Mouse (Mus musculus): Measurements from ENCODE around the gene Grin2b.

Gene Grin2b

DNA sequence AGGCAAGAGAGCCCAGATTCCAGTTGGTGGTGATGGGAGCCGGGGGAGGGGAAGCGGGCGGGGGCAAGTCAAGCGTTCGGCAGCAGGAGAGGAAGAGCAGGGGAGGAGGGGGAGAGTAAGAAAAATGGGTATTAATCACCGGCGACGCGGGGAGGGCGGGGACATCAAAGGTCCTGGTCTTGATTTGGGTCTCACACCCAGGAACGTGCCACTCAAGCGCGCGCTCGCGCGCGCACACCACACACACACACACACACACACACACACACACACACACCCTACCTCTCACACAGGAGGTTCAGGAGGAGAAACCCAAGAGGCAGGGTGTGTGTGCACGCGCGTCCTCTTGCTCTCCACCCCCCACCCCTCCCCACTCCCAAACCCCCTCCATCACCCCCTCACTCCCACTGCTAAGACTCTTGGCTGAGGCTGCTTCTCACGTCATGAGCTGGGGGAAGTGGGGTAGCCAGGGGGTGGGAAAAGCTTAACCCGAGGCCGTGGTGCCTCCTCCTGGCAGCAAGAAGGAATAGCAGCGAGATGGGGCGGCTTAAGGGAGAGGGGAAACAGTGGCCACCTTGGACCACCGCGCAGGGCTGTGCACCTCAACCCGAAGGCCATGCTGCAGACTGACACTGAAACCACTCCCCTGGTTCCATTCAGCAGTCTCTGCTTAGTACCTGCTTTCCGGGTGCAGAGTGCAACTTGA lies at the start of gene Grin2b:
TSS of gene Grin2b (minus strand) at position 321 of the 706 bp plus-strand sequence.
- DNase-seq (ENCODE audit: low read depth in 2 of 2, low spot score in 2 of 2) = no peak

DNA sequence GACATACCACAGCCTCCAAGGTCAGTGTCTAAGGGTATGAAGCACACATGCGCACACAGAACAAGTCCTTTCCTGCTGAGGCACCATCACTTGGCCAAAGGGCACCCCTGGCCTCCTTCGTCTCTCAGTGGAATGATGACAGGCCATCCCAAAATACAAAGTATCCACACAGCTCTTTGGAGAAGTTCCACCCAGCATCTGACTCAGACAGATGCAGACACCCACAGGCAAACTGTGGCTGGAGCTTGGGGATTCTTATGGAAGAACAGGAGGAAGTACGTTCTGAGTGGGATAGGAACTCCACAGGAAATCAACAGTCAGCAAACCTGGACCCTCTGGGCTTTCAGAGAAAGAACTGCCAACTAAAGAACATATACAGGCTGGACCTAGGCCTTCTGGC lies 48.6 kb upstream of the Grin2b start:
- no peak for DNase-seq (ENCODE audit: low read depth in 2 of 2, low spot score in 2 of 2)

DNA sequence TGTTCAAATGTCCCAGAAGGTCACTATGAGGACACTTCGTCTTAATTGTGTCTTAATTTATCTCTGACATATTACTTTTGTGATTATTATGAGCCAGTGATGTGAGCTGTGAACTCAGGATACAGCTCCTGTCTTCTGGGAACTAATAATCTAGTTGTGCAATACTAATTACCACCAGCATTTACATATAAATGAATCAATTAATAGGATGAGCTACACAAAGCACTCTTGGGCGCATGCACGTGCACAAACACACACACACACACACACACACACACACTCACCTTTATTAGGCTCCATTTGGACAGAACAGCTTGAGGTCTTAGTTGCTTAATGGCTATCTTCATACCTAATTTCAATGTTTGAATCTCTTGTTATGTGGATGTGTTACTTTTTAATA lies 37.1 kb upstream of the Grin2b start:
- no peak for DNase-seq (ENCODE audit: low read depth in 2 of 2, low spot score in 2 of 2)

DNA sequence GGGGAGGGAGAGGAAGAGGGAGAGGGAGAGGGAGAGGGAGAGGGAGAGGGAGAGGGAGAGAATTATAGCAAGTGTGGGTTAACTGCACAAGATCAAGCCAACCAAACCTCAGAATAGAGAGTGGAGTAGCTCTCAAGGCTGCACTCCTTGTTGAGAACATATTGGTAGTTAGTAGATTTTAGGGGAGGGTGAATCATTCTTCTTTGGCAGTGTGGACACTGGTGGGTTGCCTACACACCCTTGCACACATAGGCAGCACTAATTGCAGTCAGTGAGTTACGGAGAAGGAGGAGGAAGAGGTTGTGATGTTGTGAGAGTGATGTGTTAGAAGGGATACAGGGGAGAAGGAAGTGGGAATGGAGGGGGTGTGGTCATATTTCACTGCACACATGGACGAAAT lies 26.5 kb upstream of the Grin2b start:
- DNase-seq (ENCODE audit: low read depth in 2 of 2, low spot score in 2 of 2) = no peak

DNA sequence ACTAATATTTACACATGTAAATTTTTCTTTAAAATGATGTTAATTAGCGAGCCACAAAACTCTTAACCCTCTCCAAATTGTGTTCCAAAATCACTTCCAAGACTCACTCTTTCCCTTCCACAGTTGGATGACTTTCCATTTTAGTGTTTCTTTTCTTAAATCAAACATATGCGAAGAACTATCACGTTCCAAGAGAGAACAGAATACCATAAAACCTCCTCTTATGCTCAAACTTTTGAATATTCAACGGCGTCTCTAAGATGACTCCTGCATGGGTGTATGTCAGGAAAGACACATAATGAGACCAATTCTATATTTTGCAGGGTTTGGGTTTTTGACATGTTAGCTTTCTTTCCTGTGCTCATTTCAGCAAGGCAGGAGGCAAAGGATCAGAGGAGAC lies 21.3 kb upstream of the Grin2b start:
- DNase-seq (ENCODE audit: low read depth in 2 of 2, low spot score in 2 of 2) = no peak

DNA sequence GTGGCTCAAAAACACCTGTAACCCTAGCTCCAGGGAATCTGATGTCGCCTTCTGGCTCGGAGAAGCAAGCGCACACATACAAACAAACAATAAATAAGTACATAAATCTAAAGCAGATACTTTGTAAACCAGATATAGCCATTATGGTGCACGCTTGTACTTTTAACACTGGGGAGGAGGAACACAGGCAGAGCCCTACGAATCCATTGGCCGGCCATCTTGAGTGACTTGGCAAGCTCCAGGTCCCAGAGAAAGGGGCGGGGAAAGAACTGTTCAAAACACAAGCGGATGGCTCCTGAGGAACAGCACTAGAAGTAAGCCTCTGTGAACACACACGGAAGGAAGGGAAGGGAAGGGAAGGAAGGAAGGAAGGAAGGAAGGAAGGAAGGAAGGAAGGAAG lies 4.8 kb upstream of the Grin2b start:
- DNase-seq (ENCODE audit: low read depth in 2 of 2, low spot score in 2 of 2) = no peak

DNA sequence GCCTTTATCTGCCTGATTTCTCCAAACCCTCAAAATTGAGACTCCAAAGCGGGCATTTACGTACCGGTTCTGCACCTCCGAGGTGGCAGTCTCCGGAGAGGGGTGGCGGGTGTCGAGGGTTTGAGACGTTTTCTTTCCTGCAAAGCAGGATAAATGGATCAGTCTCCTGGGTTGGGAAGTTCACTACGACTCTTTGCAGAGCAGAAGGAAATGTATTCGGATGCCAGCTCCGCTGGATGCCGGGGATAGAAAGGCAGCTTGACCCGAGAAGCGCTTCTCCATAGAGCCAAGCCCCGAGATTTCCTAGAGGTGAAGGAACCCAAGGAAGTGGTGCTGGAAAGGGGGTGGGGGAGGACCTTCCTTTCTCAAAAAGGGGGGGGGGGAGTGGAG lies 515 bp downstream of the Grin2b start:
- DNase-seq (ENCODE audit: low read depth in 2 of 2, low spot score in 2 of 2) = no peak

DNA sequence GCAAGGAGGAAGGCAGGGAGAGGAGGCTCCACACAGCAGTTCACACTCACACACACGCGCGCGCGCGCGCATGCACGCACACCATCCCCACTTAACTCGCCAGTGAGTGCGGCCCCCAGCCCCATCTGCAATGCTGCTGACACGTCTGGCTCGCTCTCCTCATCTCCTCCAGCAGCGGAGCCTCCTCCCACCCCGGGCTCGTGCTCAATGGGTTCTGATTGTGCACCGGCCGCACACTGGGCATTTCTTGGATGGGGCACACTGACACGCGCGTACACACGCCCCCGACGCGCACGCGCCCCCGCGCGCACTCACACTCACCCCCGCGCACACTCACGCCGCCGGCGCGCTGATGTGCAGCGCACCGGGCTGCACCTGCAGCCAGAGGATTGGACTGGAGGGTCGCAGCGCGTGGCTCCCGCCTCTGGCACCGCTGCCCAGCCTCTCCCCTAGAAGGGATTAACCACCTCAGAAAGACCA lies 1.1 kb downstream of the Grin2b start:
- DNase-seq (ENCODE audit: low read depth in 2 of 2, low spot score in 2 of 2) = no peak

DNA sequence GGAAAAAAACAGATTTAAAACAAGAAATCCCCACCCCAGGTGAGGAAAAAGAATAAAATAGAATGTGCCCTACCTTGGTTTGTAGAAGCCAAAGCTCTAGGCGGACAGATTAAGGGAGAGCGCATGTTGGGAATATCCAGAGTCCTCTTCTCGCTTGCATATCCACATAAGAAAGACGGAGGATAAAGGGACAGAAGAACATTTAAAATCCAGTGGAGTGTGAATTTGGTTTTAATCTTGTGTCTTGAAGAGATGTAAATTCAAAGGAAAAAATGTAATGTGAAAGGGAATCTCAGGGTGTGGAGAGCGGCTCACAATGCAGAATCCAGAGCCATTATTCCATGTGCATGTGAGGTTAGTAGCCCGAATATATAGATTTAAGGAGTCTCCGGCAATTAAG lies 2.0 kb downstream of the Grin2b start:
- DNase-seq (ENCODE audit: low read depth in 2 of 2, low spot score in 2 of 2) = no peak

DNA sequence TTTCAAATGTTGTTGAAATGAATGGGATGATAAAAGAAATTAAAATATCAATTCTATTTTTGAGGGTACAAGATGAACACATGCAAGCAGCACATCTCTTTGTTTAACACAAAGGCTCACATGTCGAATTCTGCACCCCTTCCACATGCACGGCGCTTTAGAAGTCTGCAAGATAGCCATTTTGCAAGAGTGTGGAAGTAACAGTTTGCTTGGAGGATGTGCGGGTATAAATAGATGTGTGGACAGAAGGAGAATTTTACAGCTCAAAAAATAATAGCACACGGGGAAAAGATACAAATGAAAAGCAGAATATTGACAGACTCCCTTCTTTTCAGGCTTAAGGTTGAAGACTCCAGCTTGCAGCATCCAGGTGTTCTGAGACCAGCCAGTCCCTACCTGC lies 2.9 kb downstream of the Grin2b start:
- no peak for DNase-seq (ENCODE audit: low read depth in 2 of 2, low spot score in 2 of 2)

DNA sequence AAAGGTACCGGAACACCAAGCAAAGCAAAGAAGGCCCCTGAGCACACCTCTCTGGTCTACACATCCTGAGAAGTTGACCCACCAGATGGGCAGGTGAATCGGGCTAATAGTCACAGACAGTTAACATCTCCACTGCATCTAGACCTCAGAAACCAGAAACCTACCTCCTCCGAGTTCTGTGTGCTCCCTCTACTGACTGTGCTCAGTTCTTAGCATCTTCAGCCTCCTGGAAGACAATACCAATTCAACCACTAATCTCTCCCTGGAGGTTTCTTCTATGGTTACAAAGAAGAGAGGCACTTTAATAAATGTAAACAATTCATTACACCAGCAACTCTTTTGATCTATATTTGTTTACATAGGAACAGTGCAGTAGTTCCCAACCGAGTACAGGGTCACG lies 6.0 kb downstream of the Grin2b start:
- no peak for DNase-seq (ENCODE audit: low read depth in 2 of 2, low spot score in 2 of 2)

DNA sequence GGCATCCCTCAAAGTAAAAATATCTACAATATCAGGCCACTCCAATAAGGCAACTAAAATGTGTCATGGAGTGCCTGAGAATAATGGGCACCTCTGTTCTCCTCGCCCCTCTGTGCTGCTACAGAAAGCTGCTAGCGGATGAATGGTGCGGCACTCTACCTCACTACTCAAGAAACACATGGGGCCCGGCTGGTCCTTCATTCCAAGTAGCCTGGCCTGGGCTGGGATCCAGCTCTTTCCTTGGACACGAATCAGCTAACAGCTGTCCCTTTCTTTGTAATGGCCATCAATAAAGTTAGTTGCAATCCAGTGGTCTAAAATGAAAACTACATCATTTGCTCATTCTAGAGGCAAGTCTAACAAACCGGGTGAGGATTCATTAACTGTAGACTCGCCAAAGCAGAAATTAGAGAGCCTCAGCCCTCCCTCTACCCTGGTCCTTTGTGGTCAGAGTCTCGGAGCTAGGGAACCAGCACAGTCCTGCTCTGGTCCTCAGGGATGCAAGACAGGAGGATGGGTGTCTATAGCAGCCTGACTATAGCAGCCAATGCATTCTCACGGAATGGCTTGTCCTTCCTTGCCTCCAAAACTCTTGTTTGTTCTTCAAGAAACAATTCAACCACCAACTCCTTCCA lies 7.8 kb downstream of the Grin2b start:
- DNase-seq (ENCODE audit: low read depth in 2 of 2, low spot score in 2 of 2) = no peak

DNA sequence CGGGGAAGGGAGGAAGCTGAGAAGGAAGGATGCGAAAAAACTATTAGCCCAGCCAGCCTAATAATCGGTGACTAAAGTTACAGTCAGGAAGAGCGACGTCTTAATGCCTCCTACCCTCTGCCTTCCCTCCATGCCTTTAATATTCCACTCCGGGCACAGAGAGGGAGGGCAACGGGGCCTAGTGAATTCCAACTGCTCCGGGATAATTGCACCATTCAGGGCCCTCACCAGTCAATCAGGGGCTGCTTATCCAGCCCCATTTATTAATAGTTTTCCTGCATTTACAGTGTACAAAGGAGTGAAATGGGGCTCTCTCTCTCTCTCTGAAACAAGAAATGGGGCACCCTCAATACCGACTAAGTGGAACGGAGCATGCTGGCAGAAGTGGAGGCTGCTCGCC lies 11.2 kb downstream of the Grin2b start:
- DNase-seq (ENCODE audit: low read depth in 2 of 2, low spot score in 2 of 2) = no peak

DNA sequence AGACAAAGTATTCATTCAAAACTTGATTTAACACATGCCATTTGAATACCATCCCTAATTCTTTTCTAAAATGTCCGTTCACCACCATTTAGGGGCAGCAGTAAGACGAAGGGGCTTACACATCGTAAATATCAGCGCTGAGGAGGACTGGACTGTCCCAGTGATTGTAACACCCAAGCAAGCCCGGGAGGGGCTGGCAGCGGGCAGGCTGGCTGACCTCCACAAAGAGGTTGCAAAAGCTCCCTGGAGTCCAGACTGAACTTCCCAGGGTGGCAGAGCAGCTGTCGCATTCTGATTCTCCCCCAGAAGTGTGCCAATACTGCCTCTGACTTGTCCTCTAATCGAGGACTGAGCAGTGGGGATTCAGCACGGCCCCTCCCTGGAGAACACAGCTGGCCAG lies 19.9 kb downstream of the Grin2b start:
- DNase-seq (ENCODE audit: low read depth in 2 of 2, low spot score in 2 of 2) = no peak

DNA sequence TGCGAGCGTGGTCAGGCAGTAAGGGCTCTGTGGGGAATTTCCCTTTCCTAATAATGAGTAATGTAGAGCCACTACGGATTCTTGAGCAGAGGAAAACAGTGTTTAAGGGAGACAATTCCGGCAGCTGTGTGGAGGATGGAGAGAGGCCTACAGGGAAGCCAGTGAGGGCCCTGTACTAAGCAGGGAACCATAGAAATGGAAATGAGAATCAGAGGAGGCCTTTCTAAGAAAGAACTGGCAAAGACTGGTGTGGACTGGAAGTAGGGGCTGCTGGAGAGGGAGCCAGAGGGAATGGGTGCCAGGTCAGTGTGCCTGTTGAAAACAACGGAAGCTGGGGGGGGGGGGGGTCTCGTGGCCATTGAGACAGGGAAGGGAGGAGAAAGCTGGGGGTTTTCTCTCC lies 23.2 kb downstream of the Grin2b start:
- DNase-seq (ENCODE audit: low read depth in 2 of 2, low spot score in 2 of 2) = no peak

DNA sequence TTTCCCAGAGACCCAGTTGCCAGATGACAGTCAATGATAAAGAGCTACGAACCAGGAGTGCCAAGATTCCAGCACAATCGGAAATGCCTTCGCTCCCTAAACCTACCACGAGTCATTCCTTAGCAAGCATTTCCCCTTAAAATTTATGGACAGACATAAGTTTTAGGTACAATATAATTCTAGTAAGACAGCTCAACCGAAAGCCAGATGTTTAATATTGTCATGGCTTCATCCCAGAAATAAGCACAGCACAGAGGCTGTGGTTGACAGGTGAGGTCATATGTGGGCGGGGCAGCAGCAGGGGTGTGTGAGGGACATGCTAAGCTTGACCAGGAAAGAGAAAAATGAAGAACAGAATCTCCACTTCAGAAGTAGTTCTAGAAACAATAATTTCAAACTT lies 33.3 kb downstream of the Grin2b start:
- no peak for DNase-seq (ENCODE audit: low read depth in 2 of 2, low spot score in 2 of 2)

DNA sequence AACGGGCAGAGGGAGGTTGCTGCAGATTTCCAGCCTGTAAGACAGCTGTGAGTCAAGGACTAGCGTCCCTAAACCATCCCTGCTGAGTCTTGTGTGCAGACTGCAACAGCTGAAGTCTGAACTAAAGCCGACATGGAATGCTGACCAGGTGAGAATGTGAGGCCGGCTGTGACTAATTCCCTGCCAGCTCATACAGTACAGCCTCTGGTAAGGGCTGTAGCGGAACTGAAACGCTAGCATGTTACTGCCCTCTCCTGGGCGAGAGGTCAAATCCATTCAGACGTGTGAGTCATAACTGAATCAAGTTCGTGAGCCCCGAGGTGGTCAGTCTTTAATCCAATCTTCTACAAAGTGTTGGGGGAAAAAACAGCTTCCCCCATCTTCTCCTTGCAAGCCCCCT lies 42.9 kb downstream of the Grin2b start:
- no peak for DNase-seq (ENCODE audit: low read depth in 2 of 2, low spot score in 2 of 2)

DNA sequence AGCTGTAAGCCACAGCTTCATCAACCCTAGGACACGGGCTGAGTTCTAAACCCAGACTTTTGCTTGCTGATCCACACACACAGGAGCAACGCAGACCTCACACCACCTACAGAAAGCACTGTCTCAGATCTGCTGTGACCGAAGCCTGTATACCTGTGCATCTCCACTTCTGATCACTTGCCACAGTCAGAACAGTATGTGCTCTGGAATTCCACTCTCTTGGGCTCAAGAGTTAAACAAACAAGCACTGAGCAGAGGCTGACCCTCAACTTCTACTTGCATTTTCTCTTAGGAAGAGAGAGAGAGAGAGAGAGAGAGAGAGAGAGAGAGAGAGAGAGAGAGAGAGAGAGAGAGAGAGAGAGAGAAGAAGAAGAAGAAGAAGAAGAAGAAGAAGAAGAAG lies 50.7 kb downstream of the Grin2b start:
- DNase-seq (ENCODE audit: low read depth in 2 of 2, low spot score in 2 of 2) = no peak

DNA sequence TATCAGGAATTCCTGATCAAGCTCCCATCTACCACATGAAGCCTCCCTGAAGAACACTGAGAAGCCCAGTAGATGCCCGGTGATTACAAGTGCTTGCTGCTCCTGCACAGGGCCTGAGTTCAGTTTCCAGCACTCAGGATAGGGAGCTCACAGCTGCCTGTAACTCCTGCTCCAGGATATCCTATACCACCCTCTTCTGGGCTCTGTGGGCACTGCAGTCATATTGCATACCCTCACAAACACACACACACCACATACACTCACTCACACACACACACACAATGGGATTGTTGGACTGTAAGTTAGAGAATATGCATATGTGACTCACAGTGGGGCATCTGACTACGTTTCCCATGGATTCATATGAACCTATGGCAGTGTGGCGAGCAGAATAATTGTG lies 55.9 kb downstream of the Grin2b start:
- no peak for DNase-seq (ENCODE audit: low read depth in 2 of 2, low spot score in 2 of 2)

DNA sequence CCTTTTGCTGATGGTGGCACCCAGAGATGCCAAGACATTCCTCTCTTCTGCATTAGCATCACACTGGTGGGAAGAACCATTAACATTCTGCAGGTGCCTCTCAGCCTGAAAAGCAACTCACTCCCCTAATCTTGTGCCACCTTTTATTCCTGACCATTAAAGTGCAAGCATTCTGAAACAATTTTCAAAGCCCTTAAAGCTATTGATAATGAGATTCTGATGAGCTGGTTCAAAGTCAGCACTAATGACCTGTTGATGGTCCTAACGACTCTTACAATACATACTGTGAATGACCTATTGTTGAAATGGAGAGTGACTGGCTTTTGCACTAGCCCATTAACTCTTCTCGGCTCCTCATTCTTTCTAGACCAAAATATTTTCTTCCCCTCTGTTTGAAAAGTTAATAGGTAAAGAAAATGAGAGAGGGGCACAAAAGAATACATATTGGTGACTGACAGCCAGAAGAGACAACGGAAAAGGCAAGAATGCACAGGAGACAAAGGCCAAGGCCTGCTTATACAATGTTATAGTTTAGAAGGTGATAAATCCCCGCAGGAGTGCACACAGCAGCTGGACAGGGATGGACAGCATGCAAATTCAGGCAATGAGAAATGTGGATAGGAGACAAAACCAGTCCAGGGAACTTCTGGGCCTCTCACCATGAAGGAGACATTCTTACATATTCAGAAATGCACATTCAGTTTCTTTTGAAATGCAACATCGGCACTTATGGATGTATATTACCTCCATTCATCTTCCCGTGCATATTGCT lies 59.5 kb downstream of the Grin2b start:
- no peak for DNase-seq (ENCODE audit: low read depth in 2 of 2, low spot score in 2 of 2)

DNA sequence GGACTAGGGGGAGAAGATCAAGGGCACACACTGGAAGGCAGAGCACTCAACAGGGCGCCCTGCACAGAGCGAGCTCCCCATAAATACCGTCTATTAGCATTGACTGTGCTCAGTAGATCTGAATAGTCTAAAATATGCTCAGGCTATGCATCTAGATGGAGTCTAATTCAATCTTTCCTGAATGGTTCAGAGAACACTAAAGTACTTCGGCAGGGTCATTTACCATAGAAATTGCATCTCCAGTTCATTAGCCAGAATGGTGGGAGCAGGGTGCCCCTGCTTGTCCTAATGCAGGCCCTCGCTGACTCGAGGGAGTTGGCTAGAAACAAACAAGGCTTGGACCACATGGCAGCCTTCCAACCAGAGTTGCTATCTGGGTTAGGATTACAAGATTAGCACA lies 64.1 kb downstream of the Grin2b start:
- DNase-seq (ENCODE audit: low read depth in 2 of 2, low spot score in 2 of 2) = no peak

DNA sequence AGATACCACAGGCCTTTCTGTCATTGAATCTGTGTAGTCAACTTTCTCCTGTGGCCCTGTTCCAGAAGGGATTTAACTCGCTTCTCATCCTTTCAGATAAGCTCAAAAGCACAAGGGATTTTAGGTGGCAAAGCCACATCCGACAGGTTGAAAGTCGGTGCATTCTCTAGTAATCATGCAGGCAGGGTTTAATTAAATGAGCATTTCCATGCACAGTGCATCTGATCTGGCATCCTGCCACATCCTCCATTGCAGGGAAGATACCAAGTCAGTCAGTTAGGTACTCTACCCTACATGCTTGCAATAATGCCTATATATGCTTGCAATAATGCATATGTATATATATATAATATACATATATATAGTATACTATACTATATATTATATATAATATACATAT lies 64.8 kb downstream of the Grin2b start:
- no peak for DNase-seq (ENCODE audit: low read depth in 2 of 2, low spot score in 2 of 2)

Data from CD8-positive naive resting alpha-beta T cell, adult 2 months (primary cell).